Mouse (Mus musculus) erythroblast, embryonic 14.5 days (primary cell): ENCODE data around the gene Wasf3.
"Not testable (repeated sequence)": the region's sequence is repeated elsewhere in the genome, so short reads cannot be mapped to it uniquely, and the experiment has no call there.

Source experiments
- GATA1 ChIP-seq: IDR thresholded peaks from 2 replicates; pipeline ENCODE4 v1.6.1; 2012; ENCODE audit warnings: low read length, inconsistent platforms, mixed read lengths
- TAL1 ChIP-seq: IDR thresholded peaks from 3 replicates; pipeline ENCODE4 v1.6.1; 2012; ENCODE audit warnings: low read length, inconsistent platforms, mixed read lengths

DNA sequence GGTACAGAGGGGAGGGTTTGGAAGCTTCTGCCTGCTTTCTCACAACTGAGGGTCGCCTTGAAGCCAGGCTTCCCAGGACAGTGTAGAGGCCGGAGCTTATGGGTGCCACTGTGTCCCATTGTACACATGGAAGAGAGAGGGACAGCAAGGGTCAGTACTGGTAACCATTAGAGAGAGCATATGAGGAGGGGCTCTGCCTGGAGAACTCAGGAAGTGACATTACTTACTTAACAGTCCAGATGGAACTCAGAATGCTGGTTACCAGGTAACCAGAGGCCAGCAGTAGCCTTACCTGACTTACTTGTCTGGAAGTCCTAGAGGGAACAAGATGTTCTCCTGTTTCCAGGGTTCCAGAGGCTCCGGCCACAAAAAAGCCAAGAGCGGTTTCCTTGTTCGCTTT, 106.3 kb downstream of the Wasf3 start, which contains the start of gene Gm6370:
- not testable (repeated sequence) for TF ChIP-seq TAL1, GATA1
